Mouse (Mus musculus): Measurements from ENCODE around the gene Cd200.
"Not testable (repeated sequence)": the region's sequence is repeated elsewhere in the genome, so short reads cannot be mapped to it uniquely, and the experiment has no call there.

The Cd200 gene

DNA sequence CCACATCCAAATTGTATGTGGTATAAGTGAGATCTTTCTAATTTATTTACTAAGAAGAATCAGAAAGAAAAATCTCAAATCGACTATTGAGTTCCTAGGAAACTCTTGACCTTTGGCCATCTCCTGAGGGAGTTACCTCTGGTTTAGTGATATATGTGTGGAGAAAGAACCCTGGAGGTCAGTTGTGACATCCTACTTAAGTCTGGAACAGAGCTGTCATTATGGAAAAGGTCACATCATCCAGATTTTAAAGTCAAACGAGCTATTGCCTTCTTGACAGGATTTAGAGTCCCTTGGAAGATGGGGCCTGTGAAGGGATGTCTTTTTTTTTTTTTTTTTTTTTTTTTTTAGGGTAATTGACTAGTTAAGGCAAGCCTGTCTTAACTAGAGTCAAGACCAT lies 32.0 kb downstream of the Cd200 start:
- no peak for DNase-seq

DNA sequence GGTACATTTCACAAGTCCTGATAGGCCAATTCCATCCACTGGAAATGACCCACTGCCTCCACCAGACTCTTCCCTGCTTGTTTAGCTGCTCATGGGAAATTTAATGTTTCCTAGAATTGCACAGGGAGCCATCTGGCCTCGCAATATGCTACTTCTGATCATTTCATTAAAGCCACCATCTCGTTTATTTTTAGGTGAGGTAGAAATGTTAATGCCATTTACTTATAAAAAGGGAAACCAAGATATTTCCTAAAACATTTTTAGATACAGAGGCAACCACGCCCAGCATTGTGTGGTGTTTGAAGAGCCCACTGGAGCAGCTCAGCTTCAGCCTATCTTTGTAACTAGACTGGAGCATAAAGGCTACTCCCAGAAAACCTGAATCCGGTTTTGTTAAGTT lies 32.6 kb downstream of the Cd200 start:
- DNase-seq = no peak

DNA sequence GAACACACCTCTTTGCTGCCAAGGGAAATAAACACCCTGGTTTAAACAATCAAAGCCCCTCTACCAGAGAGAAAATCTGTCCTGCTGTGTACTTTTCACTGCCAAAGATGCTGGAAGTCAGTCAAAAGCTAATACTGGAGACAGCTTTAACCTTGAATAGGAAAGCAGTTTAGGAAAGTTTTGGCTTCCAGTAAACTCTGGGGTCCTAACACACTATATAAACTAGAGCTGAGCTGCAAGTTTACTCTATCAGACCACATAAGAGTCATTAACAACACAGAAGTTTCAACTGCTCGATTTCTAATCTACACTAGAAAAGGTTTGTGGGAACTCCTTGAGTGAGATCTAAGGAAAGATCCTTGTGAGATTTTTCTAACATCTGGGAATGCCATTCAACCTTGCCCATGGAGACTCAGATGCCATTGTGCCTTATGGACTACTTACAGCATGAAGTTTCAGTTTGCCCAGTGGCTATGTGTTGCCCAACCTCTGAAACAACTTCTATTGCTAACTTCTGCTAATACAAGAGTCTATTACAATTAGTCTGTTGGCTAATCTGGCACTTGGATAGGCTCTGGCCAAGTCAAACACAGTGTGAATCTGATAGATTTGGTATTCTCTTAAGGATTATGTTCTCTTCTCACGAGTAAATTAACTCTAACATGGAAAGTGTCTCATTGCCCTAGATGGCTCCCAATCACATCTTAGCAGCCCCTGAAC lies 33.2 kb downstream of the Cd200 start:
- DNase-seq = no peak

DNA sequence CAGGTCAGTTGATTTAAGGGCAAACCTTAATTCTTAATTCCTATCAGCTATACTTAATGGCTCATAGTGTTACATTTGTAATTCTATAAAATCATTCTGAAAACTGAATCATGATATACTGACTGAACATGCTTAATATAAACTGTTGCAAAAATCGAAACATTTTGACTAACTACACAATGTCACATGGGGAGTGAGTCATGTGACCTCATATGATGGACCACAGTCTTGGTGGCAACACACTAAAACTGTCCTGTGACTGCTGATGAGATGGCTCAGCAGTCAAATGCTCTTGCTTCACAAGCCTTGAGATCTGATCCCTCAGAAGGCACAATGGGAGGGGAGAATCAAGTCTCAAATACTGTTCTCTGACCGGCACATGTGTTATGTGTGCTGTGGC lies 34.8 kb downstream of the Cd200 start:
- no peak for DNase-seq

DNA sequence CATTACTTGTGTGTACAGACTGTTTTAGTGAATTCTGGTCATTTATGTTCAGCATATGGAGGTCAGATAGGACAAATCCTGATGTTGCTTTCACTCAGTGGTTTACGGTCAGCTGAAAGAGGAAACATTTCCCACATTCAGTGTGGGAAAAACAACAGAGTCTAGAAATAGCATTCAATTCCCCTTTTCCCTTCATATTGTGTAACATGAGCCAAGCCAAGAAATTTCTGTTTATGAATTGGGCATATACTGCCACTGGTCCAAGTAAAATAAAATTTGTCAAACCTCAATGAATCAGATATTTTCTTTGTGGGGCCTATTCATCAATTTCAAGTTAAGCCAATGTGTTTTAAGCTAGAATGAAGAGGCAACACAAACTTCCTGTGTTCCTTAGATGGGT lies 37.8 kb downstream of the Cd200 start:
- DNase-seq = no peak

DNA sequence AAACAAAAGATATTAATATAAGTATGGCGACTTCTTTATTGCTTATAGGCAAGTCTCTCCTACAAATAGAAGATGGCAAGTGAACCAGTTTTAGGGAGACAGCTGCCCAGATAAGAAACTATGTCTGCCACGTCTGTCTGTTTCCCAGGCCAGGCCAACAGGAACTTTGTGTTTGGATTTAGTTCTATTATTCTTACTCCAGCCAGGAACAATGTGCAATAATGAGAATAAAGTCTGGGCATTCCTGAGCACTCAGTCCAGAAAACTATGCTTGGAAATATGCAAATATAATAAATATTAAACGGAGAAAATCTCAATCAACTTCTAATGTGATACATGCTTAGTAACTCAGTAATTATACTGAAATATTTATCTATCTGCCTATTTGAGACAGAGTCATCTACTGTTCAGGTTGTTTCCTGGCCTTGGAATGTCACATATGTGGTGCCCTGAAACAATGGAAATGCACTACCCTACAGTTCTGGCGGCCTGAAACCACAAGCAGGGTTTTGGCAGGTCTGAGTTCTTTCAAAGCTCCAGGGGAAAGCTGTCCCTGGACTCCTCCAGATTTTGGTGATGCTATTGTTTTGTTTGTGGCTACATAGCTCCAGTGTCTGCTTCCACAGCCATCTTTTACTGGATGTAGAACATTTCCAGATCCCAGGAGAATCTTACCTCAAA lies 39.4 kb downstream of the Cd200 start:
- no peak for DNase-seq

DNA sequence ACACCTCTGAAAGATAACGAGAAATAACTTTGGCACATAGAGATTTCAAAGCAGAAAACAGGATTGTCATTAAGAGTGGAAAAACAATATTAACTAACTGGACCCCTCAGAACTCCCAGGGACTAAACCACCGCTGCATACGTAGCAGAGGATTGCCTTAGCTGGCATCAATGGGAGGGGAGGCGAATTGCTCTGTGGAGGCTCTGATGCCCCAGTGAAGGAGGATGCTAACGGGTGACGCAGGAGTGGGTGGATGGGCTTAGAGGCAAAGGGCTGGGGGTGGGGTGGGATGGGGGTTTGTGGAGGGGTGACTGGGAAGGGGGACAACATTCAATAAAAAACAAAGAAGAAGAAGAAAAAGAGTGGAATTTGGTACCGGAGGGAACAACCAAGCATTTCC lies 42.7 kb downstream of the Cd200 start:
- no peak for DNase-seq

DNA sequence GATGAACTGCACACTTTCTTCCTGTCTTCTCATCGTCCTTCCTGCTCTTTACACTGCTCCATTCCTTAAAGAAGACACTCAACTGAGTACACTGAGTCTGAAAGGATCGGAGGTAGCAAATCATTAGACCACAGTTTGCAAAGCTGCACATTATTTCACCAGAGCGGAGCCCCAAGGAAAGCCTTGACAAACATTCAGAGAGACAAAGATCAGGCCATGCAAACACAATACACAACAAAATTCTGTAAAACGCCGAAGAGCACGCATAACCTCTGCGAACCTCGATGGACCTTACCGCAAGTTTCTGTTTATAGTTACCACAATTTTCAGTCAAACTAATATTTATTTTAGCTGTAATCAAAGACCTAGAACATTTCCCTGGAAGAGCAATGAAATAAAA lies 43.5 kb downstream of the Cd200 start:
- no peak for DNase-seq

DNA sequence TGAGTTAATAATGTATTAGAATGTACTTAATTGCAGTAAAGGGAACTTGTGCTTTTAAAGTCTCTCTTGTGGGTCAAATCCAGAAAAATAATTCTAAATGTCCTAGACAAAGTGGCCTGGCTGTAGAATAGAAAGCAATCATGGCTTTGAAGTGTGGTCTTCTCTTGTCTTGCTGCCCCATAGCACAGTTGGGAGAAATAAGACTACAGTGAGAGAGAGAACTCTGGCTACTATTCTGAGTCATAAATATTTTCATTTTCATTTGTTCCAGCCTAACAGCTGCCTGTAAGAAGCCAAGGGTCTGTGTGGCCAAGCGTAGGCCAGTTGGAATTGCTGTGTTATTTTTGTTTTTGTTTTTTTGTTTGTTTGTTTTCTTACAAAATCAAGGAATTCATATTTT lies 44.2 kb downstream of the Cd200 start:
- DNase-seq = no peak

DNA sequence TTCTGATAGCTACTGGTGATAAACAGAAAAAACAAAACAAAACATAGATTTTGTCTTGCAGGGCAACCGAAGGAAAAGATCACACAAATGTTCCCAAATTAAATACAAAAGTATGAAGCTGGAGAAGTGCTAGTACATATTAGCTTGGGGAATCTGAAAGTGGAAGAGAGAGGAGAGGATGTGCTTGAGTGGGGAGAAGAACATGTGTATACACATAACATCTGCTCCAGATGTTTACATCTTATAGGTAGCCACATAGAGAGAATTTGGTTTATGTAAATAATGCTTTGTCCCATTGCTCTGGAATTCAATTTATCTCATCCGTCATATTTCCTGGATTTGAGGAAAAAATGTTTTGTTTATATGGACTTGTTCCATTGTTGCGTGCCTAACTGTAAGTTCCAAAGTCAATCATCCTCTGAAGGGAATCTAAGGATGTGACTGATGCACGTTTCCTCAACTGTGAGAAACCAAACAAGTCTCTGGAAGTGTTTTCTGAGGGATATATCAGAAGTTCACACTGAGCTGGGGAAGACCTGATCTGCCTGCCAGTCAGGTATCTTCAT lies 45.3 kb downstream of the Cd200 start:
- DNase-seq = no peak

DNA sequence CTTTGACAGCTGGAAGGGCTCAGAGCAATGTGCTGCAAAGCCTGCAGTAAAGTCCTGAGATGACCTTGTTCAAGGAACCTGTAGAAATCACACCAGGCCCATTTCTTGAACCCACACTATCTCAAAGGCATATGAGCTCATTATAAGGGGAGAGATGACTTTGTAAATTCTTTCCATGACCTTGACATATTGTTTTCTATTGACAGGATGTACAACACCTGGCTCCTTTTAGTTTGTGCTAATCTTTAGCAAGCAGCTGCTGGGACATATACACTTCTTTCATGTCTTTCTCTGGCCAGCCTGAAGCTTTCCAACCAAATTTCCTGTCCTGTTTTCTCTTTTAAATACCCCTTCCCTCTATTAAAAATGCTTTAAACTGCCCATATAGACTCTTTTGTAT lies 47.4 kb downstream of the Cd200 start:
- no peak for DNase-seq

DNA sequence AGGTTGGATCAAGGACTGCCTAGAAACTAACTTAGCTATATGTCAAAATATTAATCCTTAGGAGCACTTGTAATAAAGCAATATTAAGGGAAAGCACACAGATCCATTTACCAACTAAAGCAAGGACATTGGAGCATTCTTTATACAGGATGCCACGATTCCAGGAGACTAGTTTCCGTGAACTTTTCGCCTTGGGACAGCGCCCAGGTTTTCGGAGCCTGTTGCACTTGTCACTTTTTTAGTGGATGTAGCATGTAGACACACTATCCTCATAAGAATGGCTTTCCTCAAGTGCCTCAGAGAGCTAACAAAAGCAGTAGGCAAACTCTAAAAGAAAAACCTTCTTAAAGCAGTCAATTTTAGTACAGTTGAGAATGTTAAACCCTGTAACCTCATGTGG lies 50.4 kb downstream of the Cd200 start:
- not testable (repeated sequence) for DNase-seq

DNA sequence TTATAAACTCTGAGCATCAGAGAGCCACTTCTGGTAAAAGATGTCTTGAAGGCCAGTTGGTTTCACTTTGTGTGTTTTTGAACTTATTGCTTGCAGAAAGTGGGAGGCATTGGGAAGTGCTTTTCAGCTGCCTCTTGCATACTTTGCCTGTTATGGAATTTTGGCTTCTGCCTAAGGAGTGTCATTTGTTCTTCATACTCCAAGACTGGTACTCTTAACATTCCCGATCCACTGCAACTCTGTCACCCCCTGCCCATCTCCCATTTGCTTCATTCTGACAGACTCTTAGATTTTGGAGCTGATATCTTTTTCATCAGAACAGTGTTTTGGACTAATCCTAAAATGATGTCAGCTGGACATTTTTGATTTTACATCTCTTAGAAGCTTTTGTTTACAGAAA lies 51.7 kb downstream of the Cd200 start:
- no peak for DNase-seq

DNA sequence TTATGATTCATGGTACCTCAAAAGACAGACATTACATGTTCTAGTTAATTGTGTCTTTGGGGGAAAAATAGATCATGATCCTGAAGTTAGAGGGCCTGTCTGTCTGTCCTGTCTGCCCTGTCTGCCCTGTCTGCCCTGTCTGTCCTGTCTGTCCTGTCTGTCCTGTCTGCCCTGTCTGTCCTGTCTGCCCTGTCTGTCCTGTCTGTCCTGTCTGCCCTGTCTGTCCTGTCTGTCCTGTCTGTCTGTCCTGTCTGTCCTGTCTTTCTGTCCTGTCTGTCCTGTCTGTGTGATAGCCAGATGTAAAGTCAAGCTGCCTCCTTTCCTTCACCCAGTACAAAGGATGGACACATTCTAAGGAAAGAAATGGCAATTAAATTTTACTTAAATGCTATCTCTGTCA lies 56.0 kb downstream of the Cd200 start:
- no peak for DNase-seq

DNA sequence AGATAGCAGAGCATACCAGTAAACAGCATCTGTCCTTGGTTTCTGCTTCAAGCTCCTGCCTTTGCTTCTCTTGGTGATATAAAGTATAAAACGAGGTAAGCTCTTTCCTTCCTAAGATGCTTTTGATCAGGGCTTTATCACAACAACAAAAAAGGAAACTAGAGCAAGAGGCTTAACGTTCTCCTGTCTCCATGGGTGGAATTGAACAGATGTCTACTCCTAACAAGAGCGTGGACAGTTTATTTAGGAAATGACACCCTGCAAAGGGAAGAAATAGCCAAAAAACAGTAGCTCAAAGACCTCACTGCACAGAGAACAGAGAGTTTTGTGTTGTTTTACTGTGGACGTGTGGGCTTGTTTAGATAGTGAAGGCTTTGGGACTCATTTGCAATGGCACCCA lies 58.1 kb downstream of the Cd200 start:
- no peak for DNase-seq

DNA sequence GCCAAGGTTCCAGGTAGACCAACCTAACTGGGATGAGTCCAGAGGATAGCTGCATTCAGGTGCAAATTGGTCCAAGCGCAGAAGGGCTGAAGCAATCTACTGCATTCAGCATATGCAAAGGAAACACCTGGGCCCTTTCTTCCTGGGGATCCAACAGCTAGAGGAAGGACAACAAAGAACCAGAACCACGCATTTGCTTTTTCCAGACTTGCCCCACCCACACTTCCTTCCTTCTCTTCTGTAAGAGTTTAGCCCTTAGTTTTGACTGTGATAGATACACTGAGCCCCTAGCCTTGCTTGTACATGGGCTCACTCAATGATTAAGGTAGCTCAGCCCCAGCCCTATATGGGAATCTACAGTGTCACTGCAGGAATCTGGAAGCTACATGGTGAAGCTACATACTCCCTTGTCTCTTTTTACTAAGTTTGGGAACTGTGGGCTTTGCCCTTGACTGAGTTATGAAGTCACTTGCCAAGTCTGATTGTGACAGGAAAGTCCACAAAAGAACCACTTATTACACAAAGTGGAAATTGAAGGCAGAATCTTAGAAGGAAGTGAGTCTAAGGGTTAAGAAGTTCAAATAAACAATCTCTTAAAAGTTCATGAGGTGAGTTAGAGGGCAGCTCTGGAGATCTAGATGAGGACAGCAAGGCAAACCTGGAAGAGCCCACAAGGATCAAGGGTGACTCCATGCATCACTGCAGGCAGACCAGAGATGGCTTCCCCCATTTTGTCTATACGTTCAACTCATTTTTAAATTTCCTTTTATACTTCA lies 59.1 kb downstream of the Cd200 start:
- no peak for DNase-seq

DNA sequence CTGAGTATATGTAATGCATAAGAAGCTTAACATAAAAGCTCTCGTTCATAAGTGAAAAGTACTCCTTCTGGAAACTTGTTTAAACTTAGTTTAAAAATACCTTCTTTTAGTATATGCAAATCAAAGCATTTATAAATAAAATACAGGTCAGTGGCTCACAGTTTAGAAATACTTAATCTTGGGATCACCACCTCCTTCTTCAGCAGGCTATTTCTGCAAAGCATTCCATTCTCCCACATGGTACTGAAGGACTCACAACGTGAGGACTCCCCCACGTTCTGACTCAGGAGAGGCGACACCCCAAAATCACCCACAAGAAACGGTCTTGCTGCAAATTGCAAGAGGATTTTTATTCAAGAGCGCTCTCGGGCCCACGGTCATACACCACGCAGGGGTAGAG lies 60.6 kb downstream of the Cd200 start:
- DNase-seq = peak; percentile 32

DNA sequence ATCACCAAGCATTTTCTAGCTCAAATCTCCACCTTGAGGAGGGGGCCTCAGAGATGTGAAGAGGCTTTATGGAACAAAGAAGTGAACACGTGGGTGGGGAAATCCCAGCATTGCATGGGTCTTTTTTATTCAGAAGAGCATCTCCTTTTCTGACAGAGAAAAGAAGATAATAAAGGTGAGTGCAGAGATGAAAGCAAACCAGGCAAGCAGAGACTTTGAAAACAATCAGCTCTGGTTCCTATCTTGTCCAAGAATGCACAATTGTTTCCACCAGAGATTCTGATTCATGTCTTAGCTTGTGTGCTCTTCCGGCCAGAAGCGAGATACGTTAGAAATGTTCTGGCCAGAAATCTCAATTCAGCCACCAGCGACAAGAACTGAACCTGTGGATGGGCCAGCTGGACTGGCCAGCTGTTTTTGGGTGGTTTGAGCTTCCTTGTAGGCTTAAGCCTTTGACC lies 61.9 kb downstream of the Cd200 start:
- no peak for DNase-seq

DNA sequence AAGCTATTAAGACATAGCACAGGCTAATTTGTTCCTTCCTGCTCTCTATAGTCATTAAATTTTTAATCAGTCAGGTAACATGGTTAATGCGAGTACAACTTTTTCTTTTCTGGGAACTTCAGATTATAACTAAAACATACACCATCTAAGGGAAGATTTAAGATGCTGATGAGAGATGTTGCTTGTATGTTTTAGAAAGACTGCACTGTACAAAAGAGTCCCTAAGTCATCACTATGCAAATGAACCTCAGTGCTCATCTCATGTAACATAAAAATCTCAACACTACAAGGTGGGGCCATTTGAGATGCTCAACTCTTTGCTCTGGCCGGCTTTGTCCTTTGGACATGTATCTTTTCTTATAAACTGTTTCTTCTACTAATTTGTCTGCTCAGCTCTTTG lies 62.5 kb downstream of the Cd200 start:
- DNase-seq = no peak

DNA sequence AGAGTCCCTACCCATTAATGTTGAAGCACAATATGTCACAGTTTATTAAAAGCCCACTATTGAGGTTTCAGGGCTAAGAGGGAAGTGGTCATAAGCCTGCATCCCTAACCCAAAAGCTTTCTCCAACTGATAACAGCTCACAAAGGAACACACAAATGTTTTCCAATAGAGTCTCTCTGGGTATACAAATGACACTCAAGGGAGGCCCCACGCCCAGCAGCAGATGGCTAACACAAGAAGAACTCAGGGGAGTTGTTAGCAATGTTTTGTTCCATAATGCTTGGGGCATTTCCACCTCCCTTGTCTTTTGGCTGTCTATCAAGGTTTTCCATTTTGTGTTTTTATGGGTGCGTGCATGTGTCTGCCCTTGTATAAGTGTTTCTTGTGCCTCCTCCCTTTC lies 64.0 kb downstream of the Cd200 start:
- no peak for DNase-seq

DNA sequence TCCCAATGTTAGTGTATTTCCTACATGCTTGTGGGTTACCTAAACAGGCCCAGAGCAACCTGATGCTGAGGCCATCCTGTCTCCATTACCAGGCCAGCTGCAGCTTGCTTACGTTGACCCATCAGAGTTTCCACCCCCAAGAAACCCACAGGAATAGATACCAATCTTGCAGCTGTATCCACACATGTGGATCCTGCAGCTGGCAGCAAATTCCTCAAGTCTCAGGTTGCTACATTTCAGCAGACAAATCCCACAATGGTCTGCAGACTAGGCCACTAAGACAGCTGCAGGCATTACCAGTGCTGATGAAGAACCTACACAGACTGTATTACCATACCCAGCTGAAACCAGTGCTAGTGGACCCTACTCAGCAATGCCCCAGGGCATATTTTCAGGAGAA lies 72.4 kb downstream of the Cd200 start:
- DNase-seq = no peak

DNA sequence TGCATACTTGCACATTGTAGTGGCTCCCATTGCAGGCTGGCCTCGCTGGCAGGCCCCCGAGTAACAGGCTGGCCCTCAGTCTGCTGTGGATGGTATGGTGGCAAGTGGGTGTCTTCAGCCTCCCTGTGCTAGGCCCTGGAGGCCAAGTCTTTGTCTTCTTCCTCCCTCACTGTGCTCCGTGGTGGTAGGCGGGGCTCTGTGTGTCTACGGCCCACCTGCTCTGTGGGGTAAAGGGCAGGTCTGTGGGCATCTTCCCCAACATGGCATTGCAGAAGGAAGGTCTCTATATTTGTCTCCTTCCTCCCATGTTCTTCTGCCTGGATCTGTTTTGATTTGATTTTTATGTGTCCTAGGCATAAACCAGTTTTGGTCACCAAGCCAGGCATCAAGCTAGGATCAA lies 74.0 kb downstream of the Cd200 start:
- DNase-seq = no peak

DNA sequence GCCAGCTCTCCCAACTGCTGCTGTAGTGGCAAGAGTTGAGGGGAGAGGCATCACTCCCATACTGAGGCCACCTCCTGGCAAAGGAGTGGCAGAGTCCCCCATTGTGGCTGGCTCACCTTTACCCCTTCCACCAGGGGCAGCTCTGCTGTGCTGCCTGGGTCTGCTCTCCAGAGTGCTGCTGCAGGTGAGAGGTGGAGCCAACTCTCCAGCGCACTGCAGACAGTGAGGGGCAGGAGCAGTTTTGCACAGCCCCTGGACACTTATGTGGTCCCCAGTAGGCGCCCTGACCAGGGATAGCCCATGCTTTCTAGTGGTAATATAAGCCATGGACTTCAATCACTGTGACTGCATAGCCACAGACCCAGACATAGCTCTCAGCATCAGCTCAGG lies 74.5 kb downstream of the Cd200 start:
- DNase-seq = no peak
